Mouse (Mus musculus) lung, postnatal 0 days (tissue): ENCODE measurements around the gene Hemgn. TPM values are rescaled to one million over a fixed set of nuclear protein-coding genes. Genes with fewer than 3 reads are reported as not detected.

Experiments used
- ATAC-seq: fragments of 200-750 bp; cut with Nextera tagmentation; 2 replicates; pipeline ENCODE4 v1.8.0; 2017; ENCODE audit warnings: moderate library complexity
- DNase-seq: peaks from one replicate; pipeline ENCODE4 v3.0.0-alpha.2; 2016; ENCODE audit warnings: low spot score
- H3K27ac ChIP-seq: fragments of 300-500 bp; sonication (generic); 2 replicates; pipeline ENCODE4 v1.5.1; 2014; ENCODE audit warnings: antibody characterized with exemption, mild to moderate bottlenecking, low read length, mixed read lengths
- H3K27me3 ChIP-seq: fragments of 300-500 bp; sonication (generic); replicated peaks from 2 replicates; pipeline ENCODE4 v1.6.1; 2014; ENCODE audit warnings: low read length, mixed read lengths; ENCODE audit not compliant: insufficient read depth
- H3K36me3 ChIP-seq: fragments of 300-500 bp; sonication (generic); 2 replicates; pipeline ENCODE4 v1.6.1; 2014; ENCODE audit warnings: low read length, mixed read lengths; ENCODE audit not compliant: insufficient read depth
- H3K4me1 ChIP-seq: fragments of 300-500 bp; sonication (generic); 2 replicates; pipeline ENCODE4 v1.6.1; 2014; ENCODE audit warnings: antibody characterized with exemption, low read depth, low read length, mixed read lengths; ENCODE audit not compliant: insufficient read depth
- H3K4me2 ChIP-seq: fragments of 300-500 bp; sonication (generic); replicated peaks from 2 replicates; pipeline ENCODE4 v1.6.1; 2014; ENCODE audit warnings: low read depth, mild to moderate bottlenecking, low read length, moderate library complexity, mixed read lengths
- H3K4me3 ChIP-seq: fragments of 300-500 bp; sonication (generic); 2 replicates; pipeline ENCODE4 v1.5.1; 2014; ENCODE audit warnings: low read depth, low read length
- H3K9ac ChIP-seq: fragments of 300-500 bp; sonication (generic); replicated peaks from 2 replicates; pipeline ENCODE4 v1.6.1; 2014; ENCODE audit warnings: low read depth, mild to moderate bottlenecking
- H3K9me3 ChIP-seq: fragments of 300-500 bp; sonication (generic); 2 replicates; pipeline ENCODE4 v1.6.1; 2016; ENCODE audit warnings: low read length, mixed read lengths
- CTCF ChIP-seq: IDR thresholded peaks from 2 replicates; pipeline ENCODE4 v1.5.1; 2016; ENCODE audit warnings: antibody characterized with exemption, mild to moderate bottlenecking
- EP300 ChIP-seq: IDR thresholded peaks from 2 replicates; pipeline ENCODE4 v1.6.1; 2016; ENCODE audit warnings: antibody characterized with exemption, mild to moderate bottlenecking, control low read depth
- WGBS: fragments of 180-500 bp; shearing (Covaris S2); extraction: QIAGEN DNeasy Blood & Tissue Kit; methylation state at CpG from one replicate; pipeline ENCODE4 v1.1.7; 2014; 5-methylcytosine and 5-hydroxymethylcytosine counted together
- polyA plus RNA-seq: library from polyadenylated mRNA; unstranded; fragments of >200 nt; fragmentation: Nextera tagmentation; extraction: Ambion mirVana; gene quantifications from 2 replicates; pipeline ENCODE4 v1.2.1, GENCODE M21; 2015

The Hemgn gene
- polyA plus RNA-seq, 1 experiment from 2014 or later: 1.0 TPM

- Histone ChIP-seq H3K9me3 (no peaks in the 10 kb centered on the region), H3K36me3 (no peaks in the 10 kb centered on the region; the same call in 1 of the 2 replicates), H3K4me3 (peak within 1 kb of the TSS; percentile 64), H3K9ac (peak within 1 kb of the TSS; percentile 51), H3K4me1 (no peaks in the 10 kb centered on the region), H3K4me2 (peak within 1 kb of the TSS; percentile 69), H3K27me3 (no peaks in the 10 kb centered on the region), H3K27ac (peak within 1 kb of the TSS; percentile 90)
- DNase-seq (peak; percentile 99), ATAC-seq (peak; percentile 97)
- TF ChIP-seq CTCF: peak; percentile 27; the same call in 1 of the 2 replicates
- TF ChIP-seq EP300: no peak
- 2% methylated on average over 56 of the region's 56 CpGs for WGBS
These were observed 24.2 kb downstream of the Hemgn start, which contains the start of gene Trmo for GRCm38 (mm10) chr4:46389013-46389611. TSS of gene Trmo (minus strand) at chr4:46389437.

GRCm38 (mm10) chr4:46388556-46388955, 24.8 kb downstream of the Hemgn start:
- no peaks in the 10 kb centered on the region for H3K4me1 ChIP-seq
- peak overlapping the region; percentile 69 for H3K4me2 ChIP-seq
- H3K4me3 ChIP-seq: peak overlapping the region; percentile 64
- peaks cover 4% of the 10 kb centered on the region; the same call in 1 of the 2 replicates for H3K36me3 ChIP-seq
- H3K9me3 ChIP-seq: no peaks in the 10 kb centered on the region
- H3K27ac ChIP-seq: peak overlapping the region; percentile 90; the same call in 1 of the 2 replicates
- H3K27me3 ChIP-seq: no peaks in the 10 kb centered on the region
- TF ChIP-seq EP300 (no peak), CTCF (no peak)
- no peak for DNase-seq
- ATAC-seq: no peak
- H3K9ac ChIP-seq: peak overlapping the region; percentile 51; the same call in 1 of the 2 replicates
- 7% methylated on average over 5 of the region's 5 CpGs for WGBS

GRCm38 (mm10) chr4:46374869-46375368, 38.4 kb downstream of the Hemgn start:
- H3K36me3 ChIP-seq: peaks cover 2% of the 10 kb centered on the region; the same call in 1 of the 2 replicates
- DNase-seq (peak; percentile 88), ATAC-seq (peak; percentile 81)
- H3K27me3 ChIP-seq: no peaks in the 10 kb centered on the region
- H3K27ac ChIP-seq: no peak overlapping the region
- peak overlapping the region; percentile 51 for H3K4me2 ChIP-seq
- H3K9ac ChIP-seq: no peak overlapping the region
- peak overlapping the region; percentile 18 for H3K4me3 ChIP-seq
- no peaks in the 10 kb centered on the region for H3K4me1 ChIP-seq
- peak; percentile 95 for TF ChIP-seq CTCF
- no peak for TF ChIP-seq EP300
- no peaks in the 10 kb centered on the region for H3K9me3 ChIP-seq
- WGBS: 19% methylated on average over 22 of the region's 22 CpGs

- no peaks in the 10 kb centered on the region for H3K4me1 ChIP-seq
- DNase-seq (peak; percentile 40), ATAC-seq (peak; percentile 34; the same call in 1 of the 2 replicates)
- no peaks in the 10 kb centered on the region for H3K36me3 ChIP-seq
- TF ChIP-seq CTCF (peak; percentile 70), EP300 (no peak)
- H3K27ac ChIP-seq: no peak overlapping the region
- H3K27me3 ChIP-seq: no peaks in the 10 kb centered on the region
- peak overlapping the region; percentile 51 for H3K4me2 ChIP-seq
- H3K4me3 ChIP-seq: no peak overlapping the region
- H3K9me3 ChIP-seq: no peaks in the 10 kb centered on the region
- whole genome bisulfite sequencing: 62% methylated on average over 6 of the region's 6 CpGs
- H3K9ac ChIP-seq: no peak overlapping the region
These were observed 38.9 kb downstream of the Hemgn start for GRCm38 (mm10) chr4:46374455-46374854.

GRCm38 (mm10) chr4:46371030-46371429, 42.3 kb downstream of the Hemgn start:
- ATAC-seq (peak; percentile 87), DNase-seq (peak; percentile 84)
- no peaks in the 10 kb centered on the region for H3K4me1 ChIP-seq
- H3K9me3 ChIP-seq: no peaks in the 10 kb centered on the region
- H3K9ac ChIP-seq: no peak overlapping the region
- H3K36me3 ChIP-seq: no peaks in the 10 kb centered on the region
- H3K4me2 ChIP-seq: peak overlapping the region; percentile 39; the same call in 1 of the 2 replicates
- TF ChIP-seq CTCF (no peak), EP300 (no peak)
- H3K27me3 ChIP-seq: no peaks in the 10 kb centered on the region
- 3% methylated on average over 19 of the region's 19 CpGs for WGBS
- no peak overlapping the region for H3K27ac ChIP-seq
- no peak overlapping the region for H3K4me3 ChIP-seq

- no peak for TF ChIP-seq CTCF
- no peak for TF ChIP-seq EP300
- ATAC-seq: peak; percentile 44
- no peaks in the 10 kb centered on the region for H3K27me3 ChIP-seq
- no peak overlapping the region for H3K4me3 ChIP-seq
- no peaks in the 10 kb centered on the region for H3K36me3 ChIP-seq
- H3K4me1 ChIP-seq: no peaks in the 10 kb centered on the region
- peak; percentile 67 for DNase-seq
- WGBS: 44% methylated on average over 6 of the region's 6 CpGs
- H3K27ac ChIP-seq: no peak overlapping the region
- H3K4me2 ChIP-seq: no peak overlapping the region
- no peak overlapping the region for H3K9ac ChIP-seq
- H3K9me3 ChIP-seq: no peaks in the 10 kb centered on the region
These were observed 42.9 kb downstream of the Hemgn start for GRCm38 (mm10) chr4:46370406-46370805.
